Mouse (Mus musculus): ENCODE measurements around the gene Psd4. TPM values are rescaled to one million over a fixed set of nuclear protein-coding genes. Genes with fewer than 3 reads are reported as not detected.

Psd4 gene
- polyA plus RNA-seq, 1 experiment from 2014 or later: 0.39 TPM

GRCm38 (mm10) chr2:24460808-24461127, 93.4 kb downstream of the Psd4 start:
- Histone ChIP-seq H3K9ac (ENCODE audit: low read length) (no peak overlapping the region), H3K9me3 (replicated peaks; ENCODE audit: control insufficient read depth, low read length) (no peaks in the 10 kb centered on the region), H3K27ac (ENCODE audit: low read depth, low read length) (no peak overlapping the region), H3K27me3 (replicated peaks; ENCODE audit: control insufficient read depth, insufficient read depth, low read length) (no peaks in the 10 kb centered on the region), H3K4me1 (ENCODE audit: control insufficient read depth, insufficient read depth, low read length) (no peaks in the 10 kb centered on the region), H3K4me2 (ENCODE audit: low read length) (no peak overlapping the region), H3K4me3 (ENCODE audit: low read depth, low read length) (no peak overlapping the region), H3K36me3 (ENCODE audit: control insufficient read depth, insufficient read depth, low read length) (no peaks in the 10 kb centered on the region)
- ATAC-seq (no peak), DNase-seq (ENCODE audit: low spot score) (no peak)
- 28% methylated on average over 2 of the region's 2 CpGs for WGBS

Other genes starting within 250 kb of the Psd4 start
- not detected in 2 replicates for gene Il1f8, start 214.4 kb upstream of the Psd4 start, polyA plus RNA-seq (2014; fragmentation: Nextera tagmentation; extraction: Ambion mirVana)
- not detected in 2 replicates for gene Il1f9, start 181.1 kb upstream of the Psd4 start, polyA plus RNA-seq (2014; fragmentation: Nextera tagmentation; extraction: Ambion mirVana)
- not detected in 2 replicates for gene Il1f6, start 152.2 kb upstream of the Psd4 start, polyA plus RNA-seq (2014; fragmentation: Nextera tagmentation; extraction: Ambion mirVana)
- gene Il1f5, start 90.6 kb upstream of the Psd4 start, polyA plus RNA-seq (2014; fragmentation: Nextera tagmentation; extraction: Ambion mirVana): not detected in 2 replicates
- gene Il1f10, start 76.4 kb upstream of the Psd4 start, polyA plus RNA-seq (2014; fragmentation: Nextera tagmentation; extraction: Ambion mirVana): not detected in 2 replicates
- 0.09 TPM in 1 of 2 replicates, not detected in the other for gene Il1rn, start 30.7 kb upstream of the Psd4 start, polyA plus RNA-seq (2014; fragmentation: Nextera tagmentation; extraction: Ambion mirVana)
- not detected in 2 replicates for gene Pax8, start 108.0 kb downstream of the Psd4 start, polyA plus RNA-seq (2014; fragmentation: Nextera tagmentation; extraction: Ambion mirVana)

Measured in forebrain, embryonic 14.5 days (tissue).